ENCODE assay signal across 29 mouse cellular contexts in the genomic region with DNA sequence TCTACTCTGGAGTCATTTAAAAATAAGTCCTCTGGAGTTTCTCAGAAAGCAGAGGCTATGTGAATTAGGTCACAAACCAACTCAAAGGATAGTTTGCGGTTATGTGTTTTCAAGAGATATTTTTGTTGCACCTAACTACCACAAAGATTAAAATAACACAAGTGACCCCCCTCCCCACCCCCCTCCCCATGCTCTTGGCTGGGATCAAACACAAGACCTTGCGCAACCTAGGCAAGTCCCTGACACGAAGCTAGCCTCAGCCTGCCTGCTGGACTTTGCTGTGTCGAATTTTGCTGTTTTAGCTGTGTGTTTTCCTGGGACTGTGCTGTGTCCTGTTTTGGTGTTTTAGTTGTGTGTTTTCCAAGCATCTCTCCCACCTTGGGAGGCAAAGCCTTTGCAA.
DNase-seq lines count a peak whose midpoint lies in the region; ATAC-seq and TF ChIP-seq lines count a peak whose summit lies in the region.
"Had no signal": no experiment of that assay in that cellular context is flagged by ENCODE, and none has a peak within 500 bp of the region (broad histone marks: within the 10 kb centered on the region; RNA-seq: fewer than 3 reads in every experiment).

No protein-coding gene starts in this region.

- no peaks in the 10 kb centered on the region for H3K9me3 ChIP-seq in liver, embryonic 11.5 days (ENCODE audit: control insufficient read depth, low read length)
- H3K9me3 ChIP-seq in forebrain, embryonic 16.5 days (ENCODE audit: control insufficient read depth, low read length), result no peaks in the 10 kb centered on the region
- H3K9me3 ChIP-seq: embryonic facial prominence, embryonic 10.5 days; embryonic facial prominence, embryonic 13.5 days; forebrain, embryonic 10.5 days; forebrain, embryonic 13.5 days; hindbrain, embryonic 12.5 days; hindbrain, embryonic 15.5 days; intestine, embryonic 15.5 days had no signal

- no peak for TF ChIP-seq CTCF in embryonic fibroblast, embryonic 13.5 days (IDR thresholded peaks at IDR 0.05; ENCODE audit: borderline replicate concordance, insufficient read depth, low read length)

- no peak overlapping the region for H3K27ac ChIP-seq in liver, embryonic 11.5 days (ENCODE audit: low read depth, low read length)
- H3K27ac ChIP-seq in embryonic fibroblast, embryonic 13.5 days (ENCODE audit: insufficient read depth, low read length), result peak overlapping the region; percentile 50
- no peak overlapping the region for H3K27ac ChIP-seq in forebrain, embryonic 16.5 days (ENCODE audit: low read length)
- H3K27ac ChIP-seq: embryonic facial prominence, embryonic 10.5 days; embryonic facial prominence, embryonic 13.5 days; forebrain, embryonic 10.5 days; forebrain, embryonic 13.5 days; heart, adult 2 months; hindbrain, embryonic 12.5 days; hindbrain, embryonic 15.5 days; intestine, embryonic 15.5 days had no signal

- H3K4me3 ChIP-seq in liver, embryonic 11.5 days (ENCODE audit: low read depth, low read length), result no peak overlapping the region
- no peak overlapping the region for H3K4me3 ChIP-seq in embryonic fibroblast, embryonic 13.5 days (ENCODE audit: insufficient read depth, low read length)
- no peak overlapping the region for H3K4me3 ChIP-seq in forebrain, embryonic 16.5 days (replicated peaks; ENCODE audit: low read length)
- H3K4me3 ChIP-seq: embryonic facial prominence, embryonic 10.5 days; embryonic facial prominence, embryonic 13.5 days; forebrain, embryonic 10.5 days; forebrain, embryonic 13.5 days; heart, adult 2 months; hindbrain, embryonic 12.5 days; hindbrain, embryonic 15.5 days; intestine, embryonic 15.5 days had no signal

- no peaks in the 10 kb centered on the region for H3K27me3 ChIP-seq in liver, embryonic 11.5 days (replicated peaks; ENCODE audit: control insufficient read depth, insufficient read depth, low read length)
- no peaks in the 10 kb centered on the region for H3K27me3 ChIP-seq in forebrain, embryonic 16.5 days (replicated peaks; ENCODE audit: control insufficient read depth, insufficient read depth, low read length)
- H3K27me3 ChIP-seq: embryonic facial prominence, embryonic 13.5 days; forebrain, embryonic 13.5 days; hindbrain, embryonic 12.5 days; hindbrain, embryonic 15.5 days; intestine, embryonic 15.5 days had no signal

- no peaks in the 10 kb centered on the region for H3K36me3 ChIP-seq in liver, embryonic 11.5 days (ENCODE audit: control insufficient read depth, insufficient read depth, low read length)
- no peaks in the 10 kb centered on the region for H3K36me3 ChIP-seq in forebrain, embryonic 16.5 days (ENCODE audit: control insufficient read depth, insufficient read depth)
- H3K36me3 ChIP-seq: embryonic facial prominence, embryonic 10.5 days; embryonic facial prominence, embryonic 13.5 days; forebrain, embryonic 10.5 days; hindbrain, embryonic 12.5 days; hindbrain, embryonic 15.5 days; intestine, embryonic 15.5 days had no signal

- no peaks in the 10 kb centered on the region for H3K4me1 ChIP-seq in liver, embryonic 11.5 days (replicated peaks; ENCODE audit: control insufficient read depth, insufficient read depth, low read length)
- H3K4me1 ChIP-seq in embryonic fibroblast, embryonic 13.5 days (ENCODE audit: control insufficient read depth, insufficient read depth, low read length), result no peaks in the 10 kb centered on the region
- no peaks in the 10 kb centered on the region for H3K4me1 ChIP-seq in forebrain, embryonic 16.5 days (replicated peaks; ENCODE audit: control insufficient read depth, insufficient read depth, low read length)
- H3K4me1 ChIP-seq: embryonic facial prominence, embryonic 10.5 days; embryonic facial prominence, embryonic 13.5 days; forebrain, embryonic 13.5 days; hindbrain, embryonic 12.5 days; hindbrain, embryonic 15.5 days; intestine, embryonic 15.5 days had no signal

- H3K4me2 ChIP-seq in liver, embryonic 11.5 days, result no peak overlapping the region
- H3K4me2 ChIP-seq in forebrain, embryonic 16.5 days (ENCODE audit: low read length), result no peak overlapping the region
- H3K4me2 ChIP-seq: embryonic facial prominence, embryonic 13.5 days; forebrain, embryonic 13.5 days; heart, embryonic 11.5 days; hindbrain, embryonic 12.5 days; hindbrain, embryonic 15.5 days; intestine, embryonic 15.5 days had no signal

- DNase-seq in liver (peak; percentile 13), 3T3-L1 (ENCODE audit: low read depth, low spot score) (peak; percentile 66), NIH3T3 (ENCODE audit: low read depth) (peak; percentile 46)
- no peak for DNase-seq in liver, embryonic 11.5 days (ENCODE audit: low spot score)
- DNase-seq in testis, postnatal 10 days (ENCODE audit: low spot score), result no peak
- DNase-seq: adrenal gland, adult 2 months; adrenal gland, postnatal 14 days; B cell, adult 2 months; cerebellum, adult 11-12 months; cerebellum, adult 8-10 months; cerebellum, postnatal 10 days; cerebellum, postnatal 36 days; embryo, embryonic 11 days; forebrain, postnatal 0 days; gastrocnemius, postnatal 25 days; heart, adult 2 months; kidney, adult 11 months had no signal

- no peak overlapping the region for H3K9ac ChIP-seq in liver, embryonic 11.5 days (ENCODE audit: low read depth, low read length)
- H3K9ac ChIP-seq in forebrain, embryonic 16.5 days (replicated peaks; ENCODE audit: low read depth, low read length), result no peak overlapping the region
- H3K9ac ChIP-seq: embryonic facial prominence, embryonic 13.5 days; forebrain, embryonic 13.5 days; forebrain, postnatal 0 days; hindbrain, embryonic 12.5 days; hindbrain, embryonic 15.5 days; intestine, embryonic 15.5 days had no signal

- TF ChIP-seq POLR2A in embryonic fibroblast, embryonic 13.5 days (IDR thresholded peaks at IDR 0.05; ENCODE audit: low read depth, low read length), result no peak

- 68% methylated on average over 4 of the region's 4 CpGs for WGBS in liver, embryonic 11.5 days
- 87% methylated on average over 4 of the region's 4 CpGs for WGBS in forebrain, embryonic 16.5 days

- no peak for ATAC-seq in liver, embryonic 11.5 days (replicated peaks; ENCODE audit: low FRiP score)
- no peak for ATAC-seq in forebrain, embryonic 16.5 days
- ATAC-seq in activated CD4-positive, CD25-positive, alpha-beta regulatory T cell, adult 4 months, result no peak
- ATAC-seq: CD4-positive, CD25-positive, alpha-beta regulatory T cell, adult 4 months; forebrain, embryonic 13.5 days; forebrain, postnatal 0 days; intestine, embryonic 15.5 days had no signal

Comparison
In these comparisons a context has a peak if more than half of its experiments do, and no peak if none do; other contexts are left out.
1. DNase-seq: peak in liver (single experiment), 3T3-L1 (single experiment) and NIH3T3 (single experiment); none in liver, embryonic 11.5 days (single experiment) and testis, postnatal 10 days (single experiment).